Mouse (Mus musculus) heart, embryonic 12.5 days (tissue): ENCODE data around the gene Celf2. TPM values are rescaled to one million over a fixed set of nuclear protein-coding genes. Genes with fewer than 3 reads are reported as not detected.

Experiments
- ATAC-seq: fragments of 200-750 bp; cut with Nextera tagmentation; 2 replicates; pipeline ENCODE4 v1.8.0; 2017; ENCODE audit warnings: moderate TSS enrichment, moderate library complexity; ENCODE audit not compliant: insufficient number of reproducible peaks, low FRiP score
- H3K27ac ChIP-seq: fragments of 300-500 bp; sonication (generic); 2 replicates; pipeline ENCODE4 v1.5.1; 2016; ENCODE audit warnings: mild to moderate bottlenecking, moderate library complexity; ENCODE audit not compliant: poor library complexity, severe bottlenecking
- H3K27me3 ChIP-seq: fragments of 300-500 bp; sonication (generic); replicated peaks from 2 replicates; pipeline ENCODE4 v1.6.1; 2016; ENCODE audit warnings: mild to moderate bottlenecking, moderate library complexity
- H3K36me3 ChIP-seq: fragments of 300-500 bp; sonication (generic); 2 replicates; pipeline ENCODE4 v1.6.1; 2016; ENCODE audit warnings: mild to moderate bottlenecking, moderate library complexity
- H3K4me1 ChIP-seq: fragments of 300-500 bp; sonication (generic); replicated peaks from 2 replicates; pipeline ENCODE4 v1.6.1; 2016; ENCODE audit warnings: mild to moderate bottlenecking
- H3K4me2 ChIP-seq: fragments of 300-500 bp; sonication (generic); 2 replicates; pipeline ENCODE4 v1.6.1; 2016; ENCODE audit warnings: mild to moderate bottlenecking, moderate library complexity
- H3K4me3 ChIP-seq: fragments of 300-500 bp; sonication (generic); 2 replicates; pipeline ENCODE4 v1.5.1; 2016; ENCODE audit warnings: mild to moderate bottlenecking
- H3K9ac ChIP-seq: fragments of 300-500 bp; sonication (generic); 2 replicates; pipeline ENCODE4 v1.6.1; 2016; ENCODE audit warnings: mild to moderate bottlenecking, moderate library complexity
- H3K9me3 ChIP-seq: fragments of 300-500 bp; sonication (generic); replicated peaks from 2 replicates; pipeline ENCODE4 v1.6.1; 2016; ENCODE audit warnings: mild to moderate bottlenecking, moderate library complexity
- WGBS: fragments of 180-500 bp; shearing (Covaris S2); methylation state at CpG from one replicate; pipeline ENCODE4 v1.1.7; 2016; 5-methylcytosine and 5-hydroxymethylcytosine counted together
- polyA plus RNA-seq: library from polyadenylated mRNA; unstranded; fragments of >200 nt; fragmentation: Nextera tagmentation; extraction: Ambion mirVana; gene quantifications from 2 replicates; pipeline ENCODE4 v1.2.1, GENCODE M21; 2016

The Celf2 gene
- polyA plus RNA-seq, 1 experiment from 2014 or later, result 65.8 TPM

DNA sequence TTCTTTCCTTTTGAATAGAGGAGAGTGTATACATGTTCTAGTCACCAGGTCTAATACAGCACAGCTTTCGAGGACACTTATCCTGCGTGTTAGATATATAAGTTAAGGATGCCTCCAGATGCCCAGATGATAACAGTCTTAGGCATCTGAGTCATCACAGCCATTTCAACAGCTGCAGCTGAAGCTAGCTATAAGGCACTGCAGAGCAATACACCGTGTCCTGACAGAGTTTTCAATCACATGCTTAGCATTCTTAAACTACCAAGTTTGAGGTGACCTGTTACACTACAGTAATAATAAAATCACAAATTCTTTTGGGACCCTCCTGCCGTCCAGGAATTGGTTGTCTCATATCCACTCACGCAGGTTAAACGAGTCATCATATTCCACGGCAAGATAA, 714.5 kb downstream of the Celf2 start:
- ATAC-seq, result no peak
- no peak overlapping the region for H3K27ac ChIP-seq
- H3K4me3 ChIP-seq, result no peak overlapping the region
- H3K9ac ChIP-seq, result no peak overlapping the region
- H3K36me3 ChIP-seq, result no peaks in the 10 kb centered on the region
- no peaks in the 10 kb centered on the region for H3K9me3 ChIP-seq
- WGBS, result 35% methylated on average over 7 of the region's 7 CpGs
- H3K4me1 ChIP-seq, result peaks cover 20% of the 10 kb centered on the region
- H3K27me3 ChIP-seq, result no peaks in the 10 kb centered on the region
- H3K4me2 ChIP-seq, result no peak overlapping the region

DNA sequence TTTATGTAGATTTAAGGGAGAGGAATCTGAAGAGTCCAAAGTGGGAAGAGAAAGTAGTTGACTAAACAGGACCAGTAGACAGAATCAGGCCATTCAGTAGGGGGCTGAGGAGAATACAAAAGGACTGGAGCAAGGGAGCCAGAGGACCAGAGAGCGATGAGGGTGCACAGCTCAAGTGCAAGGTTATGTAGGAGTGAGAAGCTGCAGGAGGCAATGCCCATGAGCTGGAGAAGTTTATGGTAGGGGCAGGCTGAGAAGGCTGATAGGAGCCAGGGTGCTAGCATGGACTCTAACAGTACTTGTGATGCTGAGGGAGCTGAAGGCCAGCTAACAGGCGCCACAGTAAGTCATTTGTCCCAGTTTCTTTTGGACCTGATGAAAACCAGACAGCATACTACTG, 718.5 kb downstream of the Celf2 start:
- no peak overlapping the region for H3K4me2 ChIP-seq
- WGBS, result 82% methylated on average over 2 of the region's 2 CpGs
- H3K4me3 ChIP-seq, result no peak overlapping the region

DNA sequence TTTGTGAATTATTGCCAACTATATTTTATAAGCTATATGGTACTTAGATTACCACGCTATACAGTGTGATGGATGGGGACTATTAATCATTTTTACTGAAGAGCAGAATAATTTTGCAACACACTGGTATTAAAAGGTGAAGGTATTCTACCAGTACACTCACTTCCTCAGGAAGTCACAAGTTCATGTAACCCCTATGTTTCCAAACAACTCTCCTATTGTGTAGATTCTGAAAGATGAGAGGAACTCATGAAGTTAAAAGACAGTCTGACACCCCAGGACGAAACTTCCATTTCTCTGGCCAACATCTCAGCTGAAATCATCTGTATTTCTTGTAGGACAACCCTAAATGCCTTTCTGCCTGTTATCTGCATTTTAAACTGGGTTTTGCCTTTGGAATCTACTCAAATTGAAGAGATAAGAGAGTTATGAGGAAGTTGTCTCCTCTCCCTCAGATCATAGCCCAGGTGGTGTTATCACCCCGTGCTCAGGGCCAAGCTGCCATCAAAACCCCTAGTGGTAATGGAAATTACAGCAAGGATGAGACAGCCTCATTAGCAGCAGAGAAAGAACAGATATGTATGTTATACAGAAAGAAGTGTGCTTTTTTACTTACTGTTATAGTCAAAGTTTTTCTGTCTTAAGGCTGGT, 722.7 kb downstream of the Celf2 start:
- 59% methylated on average over 3 of the region's 3 CpGs for WGBS
- Histone ChIP-seq H3K4me2 (no peak overlapping the region), H3K4me1 (peaks cover 9% of the 10 kb centered on the region; the same call in 1 of the 2 replicates), H3K9me3 (no peaks in the 10 kb centered on the region), H3K27ac (no peak overlapping the region), H3K27me3 (no peaks in the 10 kb centered on the region), H3K9ac (no peak overlapping the region), H3K36me3 (no peaks in the 10 kb centered on the region), H3K4me3 (no peak overlapping the region)
- no peak for ATAC-seq

More for the DNA sequence above, 718.5 kb downstream of the Celf2 start:
- ATAC-seq, result no peak
- no peak overlapping the region for H3K9ac ChIP-seq
- peaks cover 16% of the 10 kb centered on the region for H3K4me1 ChIP-seq
- H3K27me3 ChIP-seq, result no peaks in the 10 kb centered on the region
- H3K36me3 ChIP-seq, result no peaks in the 10 kb centered on the region
- no peak overlapping the region for H3K27ac ChIP-seq
- H3K9me3 ChIP-seq, result no peaks in the 10 kb centered on the region

DNA sequence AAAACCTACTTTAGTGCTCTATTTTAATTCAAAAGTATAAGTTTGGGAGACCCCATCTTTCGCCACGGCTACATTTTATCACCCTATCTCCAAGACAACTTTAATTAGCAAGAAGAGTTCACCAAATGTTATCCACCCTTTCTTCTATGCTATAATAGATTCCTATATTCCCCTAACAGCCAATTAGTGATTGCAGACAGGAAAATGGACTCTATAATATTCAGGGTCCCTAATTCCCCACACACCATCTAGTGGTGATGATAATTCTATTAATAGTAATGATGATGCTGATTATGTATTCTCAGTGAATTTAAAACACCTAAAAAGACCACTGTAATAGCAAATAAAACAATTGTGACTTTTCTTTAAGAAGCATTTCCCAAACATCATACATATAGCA, 739.1 kb downstream of the Celf2 start:
- Histone ChIP-seq H3K4me3 (no peak overlapping the region), H3K9me3 (0 out of 2 replicates have a peak, but pooled peaks cover 3% of the 10 kb centered on the region), H3K27me3 (no peaks in the 10 kb centered on the region), H3K27ac (no peak overlapping the region), H3K4me1 (no peaks in the 10 kb centered on the region), H3K4me2 (no peak overlapping the region), H3K36me3 (no peaks in the 10 kb centered on the region), H3K9ac (no peak overlapping the region)
- ATAC-seq, result no peak
- 85% methylated on average over 2 of the region's 2 CpGs for WGBS

DNA sequence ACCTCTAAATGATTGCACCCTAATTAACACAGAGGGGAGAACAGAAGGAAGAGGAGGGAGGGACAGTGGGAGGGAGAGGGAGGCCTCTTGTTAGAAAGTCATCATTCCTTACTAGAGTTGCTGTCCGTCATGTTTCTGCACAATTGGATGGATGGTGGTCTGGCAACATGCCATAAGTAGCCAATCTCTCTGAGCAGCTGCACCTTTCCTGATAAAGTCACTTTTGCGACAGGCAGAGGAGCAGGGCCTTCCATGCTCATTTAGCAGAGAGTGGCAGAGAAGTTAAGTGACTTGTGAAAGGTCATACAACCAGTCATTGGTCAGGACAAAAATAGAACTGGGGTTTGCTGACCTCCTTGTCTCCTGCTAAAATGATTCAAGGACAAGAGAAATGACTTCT, 747.0 kb downstream of the Celf2 start:
- no peak overlapping the region; the same call in 1 of the 2 replicates for H3K27ac ChIP-seq
- no peak for ATAC-seq
- no peaks in the 10 kb centered on the region for H3K36me3 ChIP-seq
- no peak overlapping the region for H3K4me2 ChIP-seq
- H3K4me3 ChIP-seq, result no peak overlapping the region
- H3K27me3 ChIP-seq, result no peaks in the 10 kb centered on the region
- peaks cover 7% of the 10 kb centered on the region; the same call in 1 of the 2 replicates for H3K4me1 ChIP-seq
- no peak overlapping the region for H3K9ac ChIP-seq
- WGBS, result 13% methylated on average over 2 of the region's 2 CpGs
- H3K9me3 ChIP-seq, result 0 out of 2 replicates have a peak, but pooled peaks cover 3% of the 10 kb centered on the region

DNA sequence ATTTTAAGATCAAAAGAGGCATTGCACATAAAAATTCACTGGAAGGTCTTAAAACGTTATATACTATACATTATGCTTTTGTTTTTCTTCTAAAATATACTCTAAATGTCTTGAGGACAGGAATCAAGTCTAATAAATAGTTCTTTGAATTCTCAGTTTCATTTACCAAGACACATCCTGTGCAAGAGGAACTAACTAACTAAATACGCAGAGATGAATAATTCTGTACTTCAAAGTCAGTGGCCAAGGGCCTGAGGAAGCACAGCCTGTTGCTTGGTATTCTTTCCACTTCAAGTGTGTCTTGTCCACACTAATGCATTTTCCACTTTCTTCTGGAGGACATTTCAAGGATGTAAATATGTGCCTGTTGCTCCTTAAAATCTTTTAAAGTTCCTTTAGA, 766.2 kb downstream of the Celf2 start:
- no peaks in the 10 kb centered on the region for H3K9me3 ChIP-seq
- 82% methylated on average over 2 of the region's 2 CpGs for WGBS
- no peak for ATAC-seq

DNA sequence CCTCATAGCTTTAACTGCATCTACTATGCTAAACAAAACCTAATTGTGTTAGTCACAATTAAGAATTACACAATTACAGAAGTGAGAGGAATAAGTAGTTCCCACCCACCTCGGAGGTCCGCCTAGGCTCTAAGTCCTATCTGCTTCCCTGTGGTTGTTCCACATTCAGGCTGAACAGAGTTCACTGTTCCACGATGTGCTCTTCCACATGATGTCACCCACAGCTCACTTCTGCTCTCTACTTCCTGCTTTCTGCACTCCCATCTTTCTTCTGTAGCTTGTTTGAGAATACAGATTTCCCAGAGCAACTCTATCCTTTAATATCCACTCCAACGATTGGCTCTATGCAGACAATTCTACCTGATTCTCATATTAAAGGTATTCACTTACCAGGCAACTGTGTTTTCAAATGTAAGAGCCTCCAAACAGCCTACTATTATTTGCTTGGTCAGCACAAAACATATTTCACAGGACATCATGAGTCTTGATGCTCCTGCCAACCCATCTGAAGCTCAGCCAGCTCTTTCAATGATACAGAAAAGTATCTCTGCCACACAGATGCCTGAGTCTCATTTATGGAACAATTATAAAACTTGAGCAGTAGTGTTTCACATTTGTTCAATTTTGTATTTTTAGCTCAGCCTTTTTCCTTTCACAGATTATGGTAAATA, 769.2 kb downstream of the Celf2 start:
- Histone ChIP-seq H3K27me3 (no peaks in the 10 kb centered on the region), H3K36me3 (no peaks in the 10 kb centered on the region), H3K4me3 (no peak overlapping the region), H3K27ac (no peak overlapping the region), H3K9me3 (no peaks in the 10 kb centered on the region), H3K4me1 (no peaks in the 10 kb centered on the region), H3K4me2 (no peak overlapping the region), H3K9ac (no peak overlapping the region)
- no peak for ATAC-seq
- 62% methylated on average over 4 of the region's 4 CpGs for WGBS

More for the DNA sequence above, 766.2 kb downstream of the Celf2 start:
- Histone ChIP-seq H3K4me3 (no peak overlapping the region), H3K27ac (no peak overlapping the region), H3K36me3 (no peaks in the 10 kb centered on the region), H3K9ac (no peak overlapping the region), H3K4me1 (0 out of 2 replicates have a peak, but pooled peaks cover 3% of the 10 kb centered on the region), H3K27me3 (no peaks in the 10 kb centered on the region), H3K4me2 (no peak overlapping the region)

DNA sequence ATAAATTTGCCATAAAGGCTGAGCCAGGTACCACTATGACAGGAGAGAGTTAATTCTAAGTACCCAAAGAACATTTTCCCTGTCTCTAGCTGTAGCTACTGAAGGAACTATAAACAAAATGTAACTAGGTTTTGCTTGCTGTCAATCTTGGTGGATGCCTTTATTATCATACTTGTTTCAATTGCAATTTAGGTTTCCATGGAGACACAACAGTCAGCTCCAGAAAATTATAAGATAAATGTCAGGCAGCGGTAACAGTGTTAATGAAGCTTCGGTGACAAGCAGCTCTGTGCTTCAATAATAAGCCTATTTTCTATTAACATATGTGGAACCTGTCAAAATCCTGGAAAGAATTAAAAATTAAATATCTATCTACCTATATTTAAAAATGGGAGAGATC, 777.3 kb downstream of the Celf2 start:
- no peaks in the 10 kb centered on the region for H3K27me3 ChIP-seq
- H3K9ac ChIP-seq, result no peak overlapping the region
- no peaks in the 10 kb centered on the region for H3K36me3 ChIP-seq
- 89% methylated on average over 2 of the region's 2 CpGs for WGBS
- peaks cover 20% of the 10 kb centered on the region for H3K4me1 ChIP-seq
- H3K27ac ChIP-seq, result no peak overlapping the region
- no peak overlapping the region for H3K4me2 ChIP-seq
- no peaks in the 10 kb centered on the region for H3K9me3 ChIP-seq
- ATAC-seq, result no peak
- no peak overlapping the region for H3K4me3 ChIP-seq

DNA sequence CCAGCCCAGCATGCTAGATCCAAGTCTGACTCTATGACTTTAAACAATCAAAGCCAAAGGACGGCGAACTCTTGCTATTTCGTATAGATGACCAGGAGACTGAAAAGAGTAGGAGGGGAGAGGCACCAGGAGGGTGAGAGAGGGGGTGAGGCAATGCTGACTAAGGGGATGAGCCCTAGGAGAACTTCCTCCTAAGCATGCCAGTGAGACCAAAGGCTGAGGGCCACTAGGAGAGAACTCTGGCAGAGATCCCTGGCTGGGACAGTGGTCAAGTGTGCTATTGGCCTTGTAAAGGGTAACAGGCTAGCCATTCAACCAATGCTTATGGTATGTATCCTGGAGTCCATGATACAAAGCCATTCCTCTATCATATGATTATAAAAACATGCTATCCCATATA, 778.5 kb downstream of the Celf2 start:
- WGBS, result 80% methylated on average over 3 of the region's 3 CpGs
- Histone ChIP-seq H3K4me3 (no peak overlapping the region), H3K4me2 (no peak overlapping the region), H3K27ac (no peak overlapping the region), H3K36me3 (no peaks in the 10 kb centered on the region), H3K9me3 (no peaks in the 10 kb centered on the region), H3K27me3 (no peaks in the 10 kb centered on the region), H3K4me1 (peaks cover 20% of the 10 kb centered on the region), H3K9ac (no peak overlapping the region)
- ATAC-seq, result no peak

DNA sequence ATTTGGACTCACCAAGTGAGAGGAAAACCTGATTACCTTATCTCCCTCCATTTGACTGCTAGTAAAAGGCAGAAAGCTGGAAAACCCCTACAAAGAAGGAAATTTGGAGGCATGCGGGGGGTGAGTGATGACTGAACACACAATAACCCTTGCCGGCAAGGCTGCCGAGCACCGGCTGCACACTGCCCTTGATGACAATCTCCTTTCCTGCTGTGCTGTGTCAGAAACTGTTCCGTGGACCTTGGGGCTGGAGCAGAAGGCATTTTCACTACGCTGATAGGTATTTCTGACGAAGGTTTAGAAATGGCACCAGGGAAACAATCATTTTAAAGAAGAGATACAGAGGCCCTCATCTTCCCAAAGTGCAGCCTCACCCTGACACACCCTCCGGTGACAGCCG, 779.4 kb downstream of the Celf2 start:
- WGBS, result 18% methylated on average over 9 of the region's 9 CpGs
- H3K4me2 ChIP-seq, result 0 out of 2 replicates have a peak overlapping the region, but pooled peaks have one; percentile 6

DNA sequence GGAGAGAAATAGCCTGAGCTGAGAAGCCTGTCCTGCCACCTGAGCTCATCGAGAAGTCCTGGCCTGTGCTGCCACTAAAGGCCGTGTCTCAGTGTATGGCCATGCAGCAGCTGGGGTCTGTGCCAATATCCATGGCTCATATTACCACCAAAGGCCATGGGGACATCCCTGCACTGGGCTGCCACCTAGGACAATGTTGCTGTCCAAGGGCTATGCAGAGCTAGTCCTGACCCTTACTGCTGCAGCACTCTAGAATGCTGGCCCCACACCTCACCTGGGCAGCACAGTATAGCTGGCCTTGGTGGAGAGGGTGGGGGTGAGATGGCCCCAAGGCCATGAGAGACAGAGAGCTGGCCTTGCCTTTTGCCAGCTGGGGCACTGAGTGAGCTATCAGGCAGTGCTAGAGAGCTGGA, 780.5 kb downstream of the Celf2 start:
- no peaks in the 10 kb centered on the region for H3K9me3 ChIP-seq
- peaks cover 20% of the 10 kb centered on the region for H3K4me1 ChIP-seq
- no peaks in the 10 kb centered on the region for H3K27me3 ChIP-seq
- no peaks in the 10 kb centered on the region for H3K36me3 ChIP-seq
- WGBS, result 80% methylated on average over 2 of the region's 2 CpGs
- no peak overlapping the region for H3K4me2 ChIP-seq
- ATAC-seq, result peak; percentile 29; the same call in 1 of the 2 replicates
- no peak overlapping the region for H3K27ac ChIP-seq
- H3K4me3 ChIP-seq, result no peak overlapping the region
- H3K9ac ChIP-seq, result no peak overlapping the region

More for the DNA sequence above, 779.4 kb downstream of the Celf2 start:
- ATAC-seq, result no peak
- Histone ChIP-seq H3K9me3 (no peaks in the 10 kb centered on the region), H3K27ac (no peak overlapping the region), H3K4me3 (no peak overlapping the region), H3K4me1 (peaks cover 20% of the 10 kb centered on the region), H3K36me3 (no peaks in the 10 kb centered on the region), H3K9ac (no peak overlapping the region), H3K27me3 (no peaks in the 10 kb centered on the region)
